ENCODE assay signal across 29 mouse cellular contexts in genomic region chr5:30222681-30223080, GRCm38 (mm10). TPM values are rescaled to one million over a fixed set of nuclear protein-coding genes. Genes with fewer than 3 reads are reported as not detected.
DNase-seq lines count a peak whose midpoint lies in the region; ATAC-seq and TF ChIP-seq lines count a peak whose summit lies in the region.
"Had no signal": no experiment of that assay in that cellular context is flagged by ENCODE, and none has a peak within 500 bp of the region (broad histone marks: within the 10 kb centered on the region; RNA-seq: fewer than 3 reads in every experiment).

No protein-coding gene starts in this region.

- no peak overlapping the region for H3K4me3 ChIP-seq in liver, adult 2 months (ENCODE audit: insufficient read depth, low read depth, low read length)
- no peak overlapping the region for H3K4me3 ChIP-seq in liver, postnatal 0 days (ENCODE audit: low read depth, low read length)
- H3K4me3 ChIP-seq in forebrain, embryonic 13.5 days: no peak overlapping the region
- H3K4me3 ChIP-seq: embryonic facial prominence, embryonic 13.5 days; embryonic facial prominence, embryonic 15.5 days had no signal

- H3K36me3 ChIP-seq in liver, adult 2 months (ENCODE audit: control insufficient read depth, insufficient read depth, low read length): no peaks in the 10 kb centered on the region
- no peaks in the 10 kb centered on the region for H3K36me3 ChIP-seq in liver, postnatal 0 days (replicated peaks; ENCODE audit: insufficient read depth, low read length)
- peaks cover 7% of the 10 kb centered on the region; the same call in 1 of the 2 replicates for H3K36me3 ChIP-seq in forebrain, embryonic 13.5 days (ENCODE audit: poor library complexity, severe bottlenecking)
- H3K36me3 ChIP-seq: embryonic facial prominence, embryonic 13.5 days; embryonic facial prominence, embryonic 15.5 days had no signal

- no peaks in the 10 kb centered on the region for H3K27me3 ChIP-seq in liver, adult 2 months (ENCODE audit: control insufficient read depth, insufficient read depth, low read length)
- H3K27me3 ChIP-seq in liver, postnatal 0 days (ENCODE audit: insufficient read depth, low read length): no peaks in the 10 kb centered on the region
- H3K27me3 ChIP-seq in forebrain, embryonic 13.5 days: no peaks in the 10 kb centered on the region
- H3K27me3 ChIP-seq: CH12.LX; embryonic facial prominence, embryonic 13.5 days; embryonic facial prominence, embryonic 15.5 days had no signal

- H3K4me1 ChIP-seq in liver, adult 2 months (ENCODE audit: control insufficient read depth, insufficient read depth, low read length): peaks cover 11% of the 10 kb centered on the region
- H3K4me1 ChIP-seq in liver, postnatal 0 days (ENCODE audit: insufficient read depth): no peaks in the 10 kb centered on the region
- no peaks in the 10 kb centered on the region for H3K4me1 ChIP-seq in forebrain, embryonic 13.5 days
- H3K4me1 ChIP-seq: embryonic facial prominence, embryonic 13.5 days; embryonic facial prominence, embryonic 15.5 days had no signal

- no peak for ATAC-seq in liver, postnatal 0 days
- ATAC-seq in forebrain, embryonic 13.5 days: no peak
- ATAC-seq: CD4-positive, CD25-positive, alpha-beta regulatory T cell, adult 4 months; forebrain, embryonic 14.5 days; forebrain, embryonic 16.5 days had no signal

- no peaks in the 10 kb centered on the region for H3K79me2 ChIP-seq in liver, adult 2 months (ENCODE audit: control insufficient read depth, insufficient read depth, low read length)

- no peaks in the 10 kb centered on the region for H3K9me3 ChIP-seq in liver, postnatal 0 days (ENCODE audit: low read length)
- no peaks in the 10 kb centered on the region for H3K9me3 ChIP-seq in forebrain, embryonic 13.5 days (replicated peaks)
- H3K9me3 ChIP-seq: embryonic facial prominence, embryonic 13.5 days; embryonic facial prominence, embryonic 15.5 days; G1E had no signal

- no peak overlapping the region for H3K4me2 ChIP-seq in liver, postnatal 0 days (ENCODE audit: low read depth, low read length)
- H3K4me2 ChIP-seq in forebrain, embryonic 13.5 days: no peak overlapping the region
- H3K4me2 ChIP-seq: embryonic facial prominence, embryonic 13.5 days; embryonic facial prominence, embryonic 15.5 days had no signal

- TF ChIP-seq EP300 in liver, postnatal 0 days (IDR thresholded peaks at IDR 0.05; ENCODE audit: low read depth): no peak

- no peak for TF ChIP-seq CTCF in liver, adult 2 months (IDR thresholded peaks at IDR 0.05; ENCODE audit: low read depth, low read length)
- no peak for TF ChIP-seq CTCF in liver, postnatal 0 days (IDR thresholded peaks at IDR 0.05; ENCODE audit: low read depth)

- peak; percentile 86 for DNase-seq in liver, adult 2 months (ENCODE audit: extremely low read depth, low read depth, low spot score)
- DNase-seq in liver, postnatal 0 days: no peak
- DNase-seq in 3T3-L1 (ENCODE audit: low read depth, low spot score): peak; percentile 67
- peak; percentile 82 for DNase-seq in NIH3T3 (ENCODE audit: low read depth)
- DNase-seq in layer of hippocampus, adult 11-12 months (ENCODE audit: low spot score): no peak
- DNase-seq: adrenal gland, adult 2 months; adrenal gland, postnatal 10 days; adrenal gland, postnatal 25 days; B cell, adult 2 months; cerebellum, adult 11 months; cerebellum, adult 18-20 months; cerebellum, adult 8-10 months; cerebellum, adult 9-11 months; cerebellum, postnatal 14 days; cerebellum, postnatal 36 days; embryo, embryonic 11 days had no signal

- no peak overlapping the region for H3K27ac ChIP-seq in liver, adult 2 months (replicated peaks; ENCODE audit: insufficient read depth, low read depth, low read length)
- H3K27ac ChIP-seq in liver, postnatal 0 days (ENCODE audit: low read depth): no peak overlapping the region
- H3K27ac ChIP-seq in forebrain, embryonic 13.5 days: no peak overlapping the region
- H3K27ac ChIP-seq: embryonic facial prominence, embryonic 13.5 days; embryonic facial prominence, embryonic 15.5 days had no signal

- WGBS in liver, adult 2 months: 78% methylated on average over 8 of the region's 8 CpGs
- WGBS in liver, postnatal 0 days (ENCODE audit: insufficient replicate concordance): 95% methylated on average over 8 of the region's 8 CpGs
- WGBS in forebrain, embryonic 13.5 days: 98% methylated on average over 8 of the region's 8 CpGs

- H3K9ac ChIP-seq in liver, adult 2 months (ENCODE audit: low read depth, low read length): no peak overlapping the region
- no peak overlapping the region for H3K9ac ChIP-seq in liver, postnatal 0 days (replicated peaks)
- H3K9ac ChIP-seq in forebrain, embryonic 13.5 days: no peak overlapping the region
- H3K9ac ChIP-seq: embryonic facial prominence, embryonic 13.5 days; embryonic facial prominence, embryonic 15.5 days had no signal

- no peak for TF ChIP-seq POLR2A in liver, adult 2 months (IDR thresholded peaks at IDR 0.05; ENCODE audit: extremely low read depth, insufficient read depth, low read length)

RNA-seq across cellular contexts. Expression of gene Selenoi, which starts 9.7 kb away (rescaled TPM):
- 26.6 and 31.8 TPM in 2 replicates for total RNA-seq in liver, adult 2 months (2014; rRNA removed)
- 59.7 and 73.9 TPM in 2 replicates for polyA plus RNA-seq in liver, adult 2 months (2012; rRNA removed)
- 9.3 and 9.8 TPM in 2 replicates for polyA plus RNA-seq in liver, postnatal 0 days (2015; fragmentation: Nextera tagmentation; extraction: Ambion mirVana)
- 21.3 and 24.5 TPM in 2 replicates for polyA plus RNA-seq in forebrain, embryonic 13.5 days (2015; fragmentation: Nextera tagmentation; extraction: Ambion mirVana)

RNA-seq across cellular contexts. Expression of gene Adgrf3, which starts 17.2 kb away (rescaled TPM):
- not detected in 2 replicates for total RNA-seq in liver, adult 2 months (2014; rRNA removed)
- polyA plus RNA-seq in liver, adult 2 months (2012; rRNA removed): not detected in 2 replicates
- not detected in 2 replicates for polyA plus RNA-seq in liver, postnatal 0 days (2015; fragmentation: Nextera tagmentation; extraction: Ambion mirVana)
- polyA plus RNA-seq in forebrain, embryonic 13.5 days (2015; fragmentation: Nextera tagmentation; extraction: Ambion mirVana): not detected in 2 replicates
- total RNA-seq: adrenal gland, adult 2 months; adrenal gland, postnatal 25 days; common myeloid progenitor, adult 5-6 weeks had no signal
- polyA plus RNA-seq: adrenal gland, adult 2 months; brain, embryonic 14.5 days; CD4-positive, CD25-positive, alpha-beta regulatory T cell, adult 4 months; embryonic facial prominence, embryonic 11.5 days; embryonic facial prominence, embryonic 13.5 days; forebrain, embryonic 11.5 days; forebrain, embryonic 14.5 days; forebrain, embryonic 16.5 days; frontal cortex, adult 2 months had no signal

RNA-seq across cellular contexts. Expression of gene Drc1, which starts 58.5 kb away (rescaled TPM):
- 0.74 and 1.2 TPM in 2 replicates for total RNA-seq in liver, adult 2 months (2014; rRNA removed)
- polyA plus RNA-seq in liver, adult 2 months (2012; rRNA removed): 0.23 and 0.30 TPM in 2 replicates
- 0.31 and 0.44 TPM in 2 replicates for polyA plus RNA-seq in liver, postnatal 0 days (2015; fragmentation: Nextera tagmentation; extraction: Ambion mirVana)
- polyA plus RNA-seq in forebrain, embryonic 13.5 days (2015; fragmentation: Nextera tagmentation; extraction: Ambion mirVana): 1.9 and 3.3 TPM in 2 replicates
- total RNA-seq: common myeloid progenitor, adult 5-6 weeks; G1E had no signal
- polyA plus RNA-seq: adrenal gland, adult 2 months; G1E had no signal

Comparison
In these comparisons a context has a peak if more than half of its experiments do, and no peak if none do; other contexts are left out.
1. DNase-seq: peak in liver, adult 2 months (single experiment), 3T3-L1 (single experiment) and NIH3T3 (single experiment); none in liver, postnatal 0 days (single experiment) and layer of hippocampus, adult 11-12 months (single experiment).